Mouse (Mus musculus) intestine, postnatal 0 days (tissue): Measurements from ENCODE around the gene Trim39. TPM values are rescaled to one million over a fixed set of nuclear protein-coding genes. Genes with fewer than 3 reads are reported as not detected.

Experiments
- ATAC-seq: fragments of 200-750 bp; cut with Nextera tagmentation; 2 replicates; pipeline ENCODE4 v1.8.0; 2017; ENCODE audit warnings: mild to moderate bottlenecking, moderate TSS enrichment, moderate library complexity
- H3K27ac ChIP-seq: fragments of 300-500 bp; sonication (generic); 2 replicates; pipeline ENCODE4 v1.5.1; 2014; ENCODE audit warnings: mild to moderate bottlenecking, low read depth, low read length, moderate library complexity
- H3K27me3 ChIP-seq: fragments of 300-500 bp; sonication (generic); replicated peaks from 2 replicates; pipeline ENCODE4 v1.6.1; 2014; ENCODE audit warnings: low read length, mixed read lengths; ENCODE audit not compliant: control insufficient read depth, insufficient read depth
- H3K36me3 ChIP-seq: fragments of 300-500 bp; sonication (generic); 2 replicates; pipeline ENCODE4 v1.6.1; 2014; ENCODE audit warnings: mild to moderate bottlenecking, moderate library complexity; ENCODE audit not compliant: control insufficient read depth, insufficient read depth
- H3K4me1 ChIP-seq: fragments of 300-500 bp; sonication (generic); replicated peaks from 2 replicates; pipeline ENCODE4 v1.6.1; 2014; ENCODE audit warnings: antibody characterized with exemption, low read length, mixed read lengths; ENCODE audit not compliant: control insufficient read depth, insufficient read depth
- H3K4me2 ChIP-seq: fragments of 300-500 bp; sonication (generic); replicated peaks from 2 replicates; pipeline ENCODE4 v1.6.1; 2014; ENCODE audit warnings: low read depth, mild to moderate bottlenecking, moderate library complexity
- H3K4me3 ChIP-seq: fragments of 300-500 bp; sonication (generic); 2 replicates; pipeline ENCODE4 v1.5.1; 2014; ENCODE audit warnings: low read depth, low read length
- H3K9ac ChIP-seq: fragments of 300-500 bp; sonication (generic); 2 replicates; pipeline ENCODE4 v1.6.1; 2014; ENCODE audit warnings: mild to moderate bottlenecking, low read depth, low read length
- H3K9me3 ChIP-seq: fragments of 300-500 bp; sonication (generic); 2 replicates; pipeline ENCODE4 v1.6.1; 2016; ENCODE audit warnings: mixed run types; ENCODE audit not compliant: control insufficient read depth
- CTCF ChIP-seq: sonication (generic); IDR thresholded peaks from 2 replicates; pipeline ENCODE4 v1.5.1; 2016; ENCODE audit warnings: low read depth, mild to moderate bottlenecking, control low read depth, antibody characterized with exemption, moderate library complexity
- WGBS: fragments of 180-500 bp; shearing (Covaris S2); extraction: QIAGEN DNeasy Blood & Tissue Kit; methylation state at CpG from one replicate; pipeline ENCODE4 v1.1.7; 2014; 5-methylcytosine and 5-hydroxymethylcytosine counted together
- polyA plus RNA-seq: library from polyadenylated mRNA; unstranded; fragments of >200 nt; fragmentation: Nextera tagmentation; extraction: Ambion mirVana; gene quantifications from 2 replicates; pipeline ENCODE4 v1.2.1, GENCODE M21; 2015

Gene Trim39
- polyA plus RNA-seq, 1 experiment from 2014 or later: 4.2 TPM

DNA sequence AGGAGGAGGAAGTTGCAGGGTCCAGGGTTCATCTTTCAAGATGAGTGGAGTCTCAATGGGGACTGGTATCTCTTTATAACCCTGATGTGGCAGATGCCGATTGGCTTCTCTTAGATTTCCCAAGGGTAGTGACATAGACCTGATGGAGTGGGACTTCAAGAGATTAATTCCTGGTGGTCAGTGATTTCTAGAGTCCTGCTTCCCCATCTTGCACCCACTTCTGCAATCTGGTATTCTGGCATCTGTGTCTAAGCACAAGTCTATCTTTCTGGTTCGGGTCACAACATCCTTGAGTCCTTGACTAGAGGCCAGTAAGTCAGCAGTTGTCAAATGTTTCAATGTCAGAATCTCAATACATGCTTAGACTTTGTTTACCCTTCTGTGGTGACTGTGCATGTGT, 14.3 kb upstream of the Trim39 start, which contains the start of gene H2-M10.2:
Gene H2-M10.2 (minus strand): TSS at position 101 of the 400 bp plus-strand sequence.
- Histone ChIP-seq H3K4me1 (no peaks in the 10 kb centered on the region), H3K4me2 (no peak within 1 kb of the TSS), H3K27ac (no peak within 1 kb of the TSS), H3K9ac (no peak within 1 kb of the TSS), H3K36me3 (no peaks in the 10 kb centered on the region), H3K4me3 (no peak within 1 kb of the TSS), H3K9me3 (no peaks in the 10 kb centered on the region), H3K27me3 (no peaks in the 10 kb centered on the region)
- no peak for TF ChIP-seq CTCF
- no peak for ATAC-seq
- 96% methylated on average over 2 of the region's 2 CpGs for whole genome bisulfite sequencing

DNA sequence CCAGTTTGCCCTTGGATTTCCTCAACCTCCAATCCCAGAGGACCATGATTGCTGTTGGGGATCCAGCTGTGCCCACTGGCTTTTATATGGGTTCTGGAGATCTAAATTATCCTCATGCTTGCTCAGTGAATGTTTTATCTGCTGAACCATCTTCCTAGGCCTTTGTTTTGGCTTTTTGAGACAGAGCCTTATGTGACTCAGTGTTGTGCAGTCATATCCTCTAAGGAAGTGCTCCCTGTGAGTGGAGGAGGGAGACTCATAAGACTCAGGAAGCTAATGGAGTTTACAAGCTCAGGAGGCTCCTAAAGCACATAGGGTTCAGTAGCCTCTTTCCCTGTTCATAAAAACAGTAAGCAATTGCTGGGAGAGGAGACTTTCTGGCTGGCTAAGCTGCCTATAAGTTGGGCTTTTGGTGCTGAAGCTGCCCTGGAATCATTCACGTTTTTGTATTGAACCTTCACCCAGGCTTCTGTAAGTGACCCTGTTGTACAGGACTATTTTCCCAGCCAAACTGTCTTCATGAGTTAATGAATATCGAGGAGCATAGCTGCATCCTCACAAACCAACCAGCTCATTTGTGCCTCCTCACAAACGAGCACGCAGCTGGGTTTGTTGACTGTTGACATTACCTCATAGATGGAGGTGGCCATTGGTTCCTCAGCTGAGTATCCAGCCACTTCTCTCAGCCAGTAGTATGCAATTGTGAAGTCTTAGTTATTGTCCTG, 9.6 kb upstream of the Trim39 start:
- no peak for TF ChIP-seq CTCF

DNA sequence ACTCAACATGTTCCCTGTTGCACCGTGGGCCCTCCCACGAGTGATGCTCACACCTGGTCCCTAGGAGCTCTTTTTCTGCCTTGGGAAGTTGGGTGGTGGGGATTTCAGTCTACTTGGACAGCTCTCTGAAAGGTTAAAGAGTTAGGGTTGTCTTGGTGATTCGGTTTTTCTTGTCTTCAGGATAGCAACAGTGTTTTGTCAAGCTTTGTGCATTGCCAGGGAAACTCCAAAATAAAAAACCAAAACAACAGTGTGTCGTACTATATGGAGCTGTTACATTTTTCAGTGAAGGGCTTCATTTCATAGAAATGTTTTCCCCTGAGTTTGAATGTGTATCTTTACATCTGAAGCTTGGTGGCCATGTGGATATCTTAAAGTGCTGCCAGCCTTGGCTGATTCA, 2.7 kb upstream of the Trim39 start:
- Histone ChIP-seq H3K36me3 (peaks cover 8% of the 10 kb centered on the region; the same call in 1 of the 2 replicates), H3K4me2 (no peak overlapping the region), H3K4me3 (no peak overlapping the region), H3K4me1 (peaks cover 4% of the 10 kb centered on the region), H3K9me3 (no peaks in the 10 kb centered on the region), H3K27ac (no peak overlapping the region), H3K9ac (no peak overlapping the region), H3K27me3 (no peaks in the 10 kb centered on the region)
- no peak for TF ChIP-seq CTCF
- WGBS: 89% methylated on average over 4 of the region's 4 CpGs
- ATAC-seq: no peak

More for the DNA sequence above, 9.6 kb upstream of the Trim39 start:
- Histone ChIP-seq H3K4me3 (no peak overlapping the region), H3K4me2 (no peak overlapping the region), H3K4me1 (no peaks in the 10 kb centered on the region), H3K36me3 (peaks cover 10% of the 10 kb centered on the region), H3K27me3 (no peaks in the 10 kb centered on the region), H3K9ac (no peak overlapping the region), H3K27ac (no peak overlapping the region), H3K9me3 (no peaks in the 10 kb centered on the region)
- 91% methylated on average over 4 of the region's 4 CpGs for WGBS
- ATAC-seq: no peak

DNA sequence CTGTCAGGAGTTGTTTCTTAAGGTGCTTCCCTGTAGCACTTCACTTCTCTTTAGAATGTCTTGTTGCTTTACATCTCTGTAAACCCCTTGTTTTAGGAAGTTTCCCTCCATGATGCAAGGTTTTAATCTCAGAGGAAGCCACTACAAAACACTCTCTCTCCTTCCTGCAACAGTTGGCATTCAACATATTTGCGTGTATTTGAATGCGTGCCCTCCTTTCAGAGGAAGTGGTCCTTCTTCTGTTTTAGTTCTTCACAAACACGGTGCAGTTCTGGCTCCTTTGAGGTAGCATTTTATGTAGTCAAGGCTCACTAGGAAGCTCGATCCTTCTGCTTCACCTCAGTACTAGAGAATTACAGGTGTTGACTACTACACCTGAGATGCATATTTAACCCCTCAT, 1.7 kb upstream of the Trim39 start:
- no peak for ATAC-seq
- Histone ChIP-seq H3K36me3 (peaks cover 8% of the 10 kb centered on the region; the same call in 1 of the 2 replicates), H3K4me2 (no peak overlapping the region), H3K27ac (no peak overlapping the region), H3K4me3 (no peak overlapping the region), H3K27me3 (no peaks in the 10 kb centered on the region), H3K9ac (no peak overlapping the region), H3K4me1 (peaks cover 4% of the 10 kb centered on the region), H3K9me3 (no peaks in the 10 kb centered on the region)
- WGBS: 87% methylated on average over 4 of the region's 4 CpGs
- TF ChIP-seq CTCF: no peak

DNA sequence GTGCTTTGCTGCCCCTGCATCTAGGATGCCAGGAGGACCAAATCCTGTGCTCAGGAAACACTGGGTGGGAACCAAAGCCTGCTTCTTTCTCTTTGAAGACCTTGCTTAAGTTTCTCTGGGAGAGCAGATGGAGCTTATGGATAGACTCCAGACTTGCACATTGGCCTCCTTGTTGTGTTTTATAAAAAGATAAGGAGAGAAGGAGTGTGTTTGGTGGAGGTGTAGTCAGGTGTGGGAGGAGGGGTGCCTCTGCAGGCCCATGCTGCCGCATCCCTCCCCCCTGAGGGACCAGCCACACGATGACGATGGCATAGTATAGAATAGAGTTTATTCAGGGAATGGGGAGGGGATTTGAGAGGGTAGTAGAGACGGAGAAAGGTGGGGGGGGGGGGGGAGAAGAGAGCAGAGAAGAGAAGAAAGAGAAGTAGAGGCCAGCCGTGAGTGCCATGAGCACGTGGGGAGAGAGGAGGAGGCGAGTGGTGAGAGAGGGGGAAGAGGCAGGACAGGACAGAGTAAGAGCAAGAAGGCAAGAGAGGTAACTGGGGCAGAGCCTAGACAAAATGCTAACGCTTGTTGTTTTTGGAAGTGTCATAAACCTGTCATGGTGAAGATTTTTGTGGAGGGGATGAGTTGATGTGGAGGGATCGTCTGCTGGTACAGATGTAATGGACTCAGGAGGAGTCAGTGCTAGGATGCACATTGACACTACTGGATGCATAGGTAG, 758 bp upstream of the Trim39 start:
- no peaks in the 10 kb centered on the region for H3K27me3 ChIP-seq
- H3K4me3 ChIP-seq: peak overlapping the region; percentile 93; the same call in 1 of the 2 replicates
- peaks cover 12% of the 10 kb centered on the region; the same call in 1 of the 2 replicates for H3K36me3 ChIP-seq
- H3K4me2 ChIP-seq: peak overlapping the region; percentile 73
- no peak for ATAC-seq
- no peak overlapping the region for H3K27ac ChIP-seq
- 81% methylated on average over 9 of the region's 9 CpGs for WGBS
- no peaks in the 10 kb centered on the region for H3K9me3 ChIP-seq
- 0 out of 2 replicates have a peak overlapping the region, but pooled peaks have one; percentile 96 for H3K9ac ChIP-seq
- peaks cover 4% of the 10 kb centered on the region for H3K4me1 ChIP-seq
- TF ChIP-seq CTCF: no peak

DNA sequence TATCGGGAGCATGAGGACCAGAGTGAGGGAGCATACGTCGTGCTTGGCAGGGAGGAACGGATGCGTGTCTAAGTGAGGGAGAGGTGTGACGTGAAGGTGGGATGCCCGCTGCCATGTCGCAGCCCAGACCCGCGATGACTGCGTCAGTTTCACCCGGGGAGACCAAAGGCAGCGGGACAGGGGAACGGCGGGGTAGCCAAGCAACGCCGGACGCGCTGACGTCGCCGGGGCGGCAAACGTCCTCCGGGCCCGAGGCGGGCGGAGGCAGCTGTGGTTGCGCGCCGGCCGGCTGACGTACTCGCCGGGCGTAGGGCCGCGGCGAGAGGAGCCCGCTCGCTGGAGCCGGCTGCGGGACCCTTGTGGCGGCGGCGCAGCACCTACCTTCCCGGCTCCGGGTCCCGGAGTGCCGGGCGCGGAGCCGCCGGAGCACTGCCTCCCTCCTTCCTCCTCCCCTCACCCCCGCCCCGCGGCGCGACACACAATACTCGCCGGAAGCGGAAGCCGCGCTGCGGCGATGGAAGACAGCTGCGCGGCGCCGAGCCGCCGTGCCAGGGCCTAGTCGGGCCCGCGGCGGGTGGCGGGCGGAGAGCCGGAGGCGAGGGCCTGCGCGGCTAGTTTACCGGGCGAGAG, 976 bp downstream of the Trim39 start:
- peak; percentile 92 for ATAC-seq
- no peaks in the 10 kb centered on the region for H3K27me3 ChIP-seq
- H3K9ac ChIP-seq: peak overlapping the region; percentile 96
- H3K4me3 ChIP-seq: peak overlapping the region; percentile 93
- peaks cover 22% of the 10 kb centered on the region for H3K36me3 ChIP-seq
- peak overlapping the region; percentile 94 for H3K27ac ChIP-seq
- WGBS: under 1% methylated on average over 79 of the region's 84 CpGs
- no peaks in the 10 kb centered on the region for H3K9me3 ChIP-seq
- peaks cover 4% of the 10 kb centered on the region for H3K4me1 ChIP-seq
- 0 out of 2 replicates have a peak, but pooled peaks have one; percentile 4 for TF ChIP-seq CTCF
- peak overlapping the region; percentile 73 for H3K4me2 ChIP-seq
